Mouse (Mus musculus) liver, embryonic 12.5 days (tissue): ENCODE data around the gene Gm49373. TPM values are rescaled to one million over a fixed set of nuclear protein-coding genes. Genes with fewer than 3 reads are reported as not detected.

ENCODE experiments used
- ATAC-seq: fragments of 200-750 bp; cut with Nextera tagmentation; 2 replicates; pipeline ENCODE4 v1.8.0; 2017; ENCODE audit warnings: moderate number of reproducible peaks, mild to moderate bottlenecking, moderate library complexity
- H3K27ac ChIP-seq: fragments of 300-500 bp; sonication (generic); 2 replicates; pipeline ENCODE4 v1.5.1; 2016; ENCODE audit warnings: mild to moderate bottlenecking
- H3K27me3 ChIP-seq: fragments of 300-500 bp; sonication (generic); replicated peaks from 2 replicates; pipeline ENCODE4 v1.6.1; 2016; ENCODE audit warnings: mild to moderate bottlenecking, moderate library complexity
- H3K36me3 ChIP-seq: fragments of 300-500 bp; sonication (generic); 2 replicates; pipeline ENCODE4 v1.6.1; 2016; ENCODE audit warnings: mild to moderate bottlenecking, moderate library complexity
- H3K4me1 ChIP-seq: fragments of 300-500 bp; sonication (generic); 2 replicates; pipeline ENCODE4 v1.6.1; 2016
- H3K4me2 ChIP-seq: fragments of 300-500 bp; sonication (generic); 2 replicates; pipeline ENCODE4 v1.6.1; 2016; ENCODE audit warnings: mild to moderate bottlenecking, moderate library complexity
- H3K4me3 ChIP-seq: fragments of 300-500 bp; sonication (generic); 2 replicates; pipeline ENCODE4 v1.5.1; 2016; ENCODE audit warnings: mild to moderate bottlenecking, moderate library complexity
- H3K9ac ChIP-seq: fragments of 300-500 bp; sonication (generic); 2 replicates; pipeline ENCODE4 v1.6.1; 2016; ENCODE audit warnings: mild to moderate bottlenecking, moderate library complexity
- H3K9me3 ChIP-seq: fragments of 300-500 bp; sonication (generic); replicated peaks from 2 replicates; pipeline ENCODE4 v1.6.1; 2016; ENCODE audit warnings: mild to moderate bottlenecking, moderate library complexity
- WGBS: fragments of 180-500 bp; shearing (Covaris S2); methylation state at CpG from one replicate; pipeline ENCODE4 v1.1.7; 2016; ENCODE audit not compliant: insufficient replicate concordance; 5-methylcytosine and 5-hydroxymethylcytosine counted together
- polyA plus RNA-seq: library from polyadenylated mRNA; unstranded; fragments of >200 nt; fragmentation: Nextera tagmentation; extraction: Ambion mirVana; gene quantifications from 2 replicates; pipeline ENCODE4 v1.2.1, GENCODE M21; 2016

The Gm49373 gene
- polyA plus RNA-seq, 1 experiment from 2014 or later: 0.77 TPM

DNA sequence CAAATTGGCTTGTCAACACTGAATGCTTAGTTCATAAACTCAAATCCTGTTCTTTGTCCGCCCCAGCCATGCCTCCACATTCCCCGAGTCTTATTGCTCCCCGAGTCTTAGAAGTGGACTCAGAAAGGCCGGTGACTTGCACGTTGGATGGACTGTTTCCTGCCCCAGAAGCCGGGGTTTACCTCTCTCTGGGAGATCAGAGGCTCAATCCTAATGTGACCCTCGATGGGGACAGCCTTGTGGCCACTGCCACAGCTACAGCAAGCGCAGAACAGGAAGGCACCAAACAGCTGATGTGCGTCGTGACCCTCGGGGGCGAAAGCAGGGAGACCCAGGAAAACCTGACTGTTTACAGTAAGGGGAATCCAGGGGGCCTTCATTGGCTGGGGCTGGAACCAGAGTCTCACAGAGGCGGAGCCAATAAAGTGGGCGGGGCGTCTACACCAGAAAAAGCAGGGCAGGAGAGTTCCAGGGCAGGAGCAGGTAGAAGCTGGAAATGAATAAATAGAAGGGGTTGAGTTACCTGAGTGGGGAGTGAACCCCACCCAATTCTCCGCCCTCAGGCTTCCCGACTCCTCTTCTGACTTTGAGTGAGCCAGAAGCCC is 38.3 kb downstream of the Gm49373 start:
- H3K27me3 ChIP-seq: peaks cover 81% of the 10 kb centered on the region
- WGBS: 8% methylated on average over 17 of the region's 17 CpGs
- H3K27ac ChIP-seq: no peak overlapping the region
- H3K36me3 ChIP-seq: no peaks in the 10 kb centered on the region
- H3K4me1 ChIP-seq: peaks cover 86% of the 10 kb centered on the region
- ATAC-seq: no peak
- 0 out of 2 replicates have a peak overlapping the region, but pooled peaks have one; percentile 3 for H3K4me3 ChIP-seq
- H3K9me3 ChIP-seq: no peaks in the 10 kb centered on the region
- no peak overlapping the region for H3K9ac ChIP-seq
- H3K4me2 ChIP-seq: peak overlapping the region; percentile 20; the same call in 1 of the 2 replicates

DNA sequence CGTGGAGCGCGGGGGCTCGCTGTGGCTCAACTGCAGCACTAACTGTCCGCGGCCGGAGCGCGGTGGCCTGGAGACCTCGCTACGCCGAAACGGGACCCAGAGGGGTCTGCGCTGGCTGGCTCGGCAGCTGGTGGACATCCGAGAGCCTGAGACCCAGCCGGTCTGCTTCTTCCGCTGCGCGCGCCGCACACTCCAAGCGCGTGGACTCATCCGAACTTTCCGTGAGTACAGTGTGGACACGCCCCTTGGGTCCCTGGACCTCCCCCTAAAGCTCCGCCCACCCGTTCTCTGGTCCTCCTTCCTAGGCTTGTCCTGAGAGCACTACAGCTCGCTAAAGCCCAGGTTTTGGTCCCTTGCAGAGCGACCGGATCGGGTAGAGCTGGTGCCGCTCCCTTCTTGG is 39.8 kb downstream of the Gm49373 start:
- peak; percentile 51 for ATAC-seq
- under 1% methylated on average over 34 of the region's 34 CpGs for WGBS
- Histone ChIP-seq H3K27ac (no peak overlapping the region), H3K9me3 (no peaks in the 10 kb centered on the region), H3K4me3 (peak overlapping the region; percentile 74), H3K27me3 (peaks cover 66% of the 10 kb centered on the region), H3K9ac (peak overlapping the region; percentile 70), H3K36me3 (peaks cover under 1% of the 10 kb centered on the region; the same call in 1 of the 2 replicates), H3K4me1 (peaks cover 89% of the 10 kb centered on the region), H3K4me2 (peak overlapping the region; percentile 99)

DNA sequence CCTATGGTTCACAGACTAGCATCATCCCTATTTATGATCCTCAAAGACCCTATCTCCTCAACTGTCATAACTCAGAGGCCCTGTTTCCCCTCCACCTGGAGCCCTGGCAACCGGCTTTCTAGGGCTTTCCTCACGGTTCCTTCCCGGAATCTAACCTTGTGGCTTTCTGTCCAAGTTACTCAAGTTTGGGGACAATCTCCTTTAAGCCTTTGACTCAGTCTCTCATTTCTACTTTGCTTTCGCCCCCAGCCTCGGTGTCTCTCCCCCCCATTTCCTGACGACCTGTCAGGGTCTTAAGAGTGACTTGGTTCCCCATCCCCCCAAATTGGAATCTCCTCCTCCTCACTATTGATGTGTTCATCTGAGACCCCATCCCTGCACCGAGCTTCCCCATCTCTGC is 40.4 kb downstream of the Gm49373 start:
- WGBS: 3% methylated on average over 7 of the region's 7 CpGs
- peaks cover 90% of the 10 kb centered on the region for H3K4me1 ChIP-seq
- no peak overlapping the region for H3K27ac ChIP-seq

DNA sequence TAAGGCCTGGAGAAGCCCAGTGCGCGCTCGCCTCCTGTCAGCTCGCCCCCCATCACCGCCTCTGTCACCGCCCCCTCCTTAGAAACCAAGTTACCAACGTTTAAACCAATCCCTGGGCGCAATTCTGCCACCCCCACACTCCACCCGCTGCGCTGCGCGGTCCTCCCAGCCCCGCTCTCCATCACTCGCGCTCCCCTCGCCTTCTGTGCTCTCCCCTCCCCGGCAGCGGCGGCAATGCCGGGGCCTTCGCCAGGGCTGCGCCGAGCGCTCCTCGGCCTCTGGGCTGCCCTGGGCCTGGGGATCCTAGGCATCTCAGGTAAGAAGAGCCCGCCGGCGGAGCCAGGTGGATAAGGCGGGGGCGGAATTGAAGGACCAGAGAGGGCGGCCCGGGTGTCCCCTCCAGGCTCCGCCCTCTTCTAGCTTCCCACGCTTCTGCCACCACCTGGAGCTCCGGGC is 41.0 kb downstream of the Gm49373 start, which contains the start of gene Icam5:
Icam5 (plus strand) TSS at position 178 of the 456 bp plus-strand sequence.
- Histone ChIP-seq H3K9ac (peak within 1 kb of the TSS; percentile 70), H3K4me3 (peak within 1 kb of the TSS; percentile 74), H3K4me1 (peaks cover 90% of the 10 kb centered on the region), H3K27me3 (peaks cover 54% of the 10 kb centered on the region), H3K9me3 (no peaks in the 10 kb centered on the region), H3K4me2 (peak within 1 kb of the TSS; percentile 99), H3K27ac (peak within 1 kb of the TSS; percentile 99), H3K36me3 (peaks cover 12% of the 10 kb centered on the region)
- WGBS: under 1% methylated on average over 35 of the region's 35 CpGs
- ATAC-seq: no peak

More for the DNA sequence above, 40.4 kb downstream of the Gm49373 start:
- Histone ChIP-seq H3K27me3 (peaks cover 60% of the 10 kb centered on the region), H3K4me2 (peak overlapping the region; percentile 99), H3K9me3 (no peaks in the 10 kb centered on the region), H3K4me3 (peak overlapping the region; percentile 74), H3K36me3 (peaks cover 7% of the 10 kb centered on the region; the same call in 1 of the 2 replicates), H3K9ac (peak overlapping the region; percentile 70)
- no peak for ATAC-seq

DNA sequence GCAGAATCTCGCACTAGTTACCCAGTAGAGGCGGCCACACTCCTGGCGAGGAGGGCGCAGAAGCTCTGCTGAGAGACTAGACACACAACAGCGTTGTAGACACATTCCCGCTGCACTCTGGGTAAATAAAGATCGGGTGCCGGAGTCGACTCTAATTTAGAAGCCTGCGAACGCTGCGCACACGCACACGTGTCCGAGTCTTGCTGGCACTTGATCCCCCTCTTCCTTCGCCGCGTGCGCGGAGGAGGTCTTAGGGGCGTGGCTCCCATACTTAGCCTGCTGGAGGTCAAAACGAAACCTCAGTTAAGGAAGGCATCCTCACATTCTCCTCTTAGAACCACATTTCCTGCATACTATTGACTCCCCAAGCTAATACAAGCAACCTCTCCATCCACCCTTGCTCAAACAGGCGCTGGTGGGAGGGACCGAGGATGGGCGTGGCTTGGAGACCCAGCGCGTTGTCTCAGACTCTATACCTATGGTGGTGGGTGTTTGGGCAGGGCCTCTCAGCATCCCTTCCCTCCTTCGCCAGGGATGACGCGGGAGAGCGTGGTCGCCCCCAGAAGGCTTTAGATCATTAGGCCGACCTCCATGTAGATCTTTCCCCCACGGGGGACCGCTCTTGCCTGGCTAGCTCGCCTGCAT is 41.5 kb downstream of the Gm49373 start:
- Histone ChIP-seq H3K4me1 (peaks cover 90% of the 10 kb centered on the region), H3K27me3 (peaks cover 49% of the 10 kb centered on the region), H3K4me3 (peak overlapping the region; percentile 74), H3K27ac (peak overlapping the region; percentile 99), H3K36me3 (peaks cover 15% of the 10 kb centered on the region), H3K4me2 (peak overlapping the region; percentile 99), H3K9me3 (no peaks in the 10 kb centered on the region), H3K9ac (peak overlapping the region; percentile 70)
- WGBS: under 1% methylated on average over 36 of the region's 36 CpGs
- no peak for ATAC-seq

DNA sequence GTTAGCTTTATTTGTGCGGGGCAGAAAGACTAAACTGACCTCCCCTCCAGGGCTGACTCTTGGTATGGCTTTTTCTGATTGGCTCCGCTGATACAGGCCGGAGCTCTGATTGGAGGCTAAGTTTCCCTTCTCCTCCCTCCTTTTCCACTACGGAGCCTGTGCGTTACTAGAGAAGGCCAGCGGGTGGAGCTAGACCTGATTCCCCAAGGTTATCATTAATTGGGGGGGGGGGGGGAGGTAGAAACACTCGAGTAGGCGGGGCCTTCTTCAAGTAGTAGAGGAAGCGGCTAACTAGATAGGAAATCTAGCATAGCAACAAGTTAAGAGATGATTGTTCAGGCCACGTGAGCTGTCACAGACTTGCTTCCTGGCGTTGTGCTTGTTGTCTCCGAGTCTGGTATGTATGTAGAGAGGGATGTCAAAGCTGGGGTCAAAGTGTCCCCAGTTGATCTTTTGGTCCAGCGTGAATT is 42.1 kb downstream of the Gm49373 start:
- peak overlapping the region; percentile 99 for H3K4me2 ChIP-seq
- peak; percentile 66 for ATAC-seq
- peak overlapping the region; percentile 74 for H3K4me3 ChIP-seq
- H3K27ac ChIP-seq: peak overlapping the region; percentile 99
- peaks cover 18% of the 10 kb centered on the region for H3K36me3 ChIP-seq
- peak overlapping the region; percentile 86 for H3K9ac ChIP-seq
- H3K9me3 ChIP-seq: no peaks in the 10 kb centered on the region
- H3K4me1 ChIP-seq: peaks cover 90% of the 10 kb centered on the region
- under 1% methylated on average over 13 of the region's 13 CpGs for WGBS
- peaks cover 43% of the 10 kb centered on the region for H3K27me3 ChIP-seq

DNA sequence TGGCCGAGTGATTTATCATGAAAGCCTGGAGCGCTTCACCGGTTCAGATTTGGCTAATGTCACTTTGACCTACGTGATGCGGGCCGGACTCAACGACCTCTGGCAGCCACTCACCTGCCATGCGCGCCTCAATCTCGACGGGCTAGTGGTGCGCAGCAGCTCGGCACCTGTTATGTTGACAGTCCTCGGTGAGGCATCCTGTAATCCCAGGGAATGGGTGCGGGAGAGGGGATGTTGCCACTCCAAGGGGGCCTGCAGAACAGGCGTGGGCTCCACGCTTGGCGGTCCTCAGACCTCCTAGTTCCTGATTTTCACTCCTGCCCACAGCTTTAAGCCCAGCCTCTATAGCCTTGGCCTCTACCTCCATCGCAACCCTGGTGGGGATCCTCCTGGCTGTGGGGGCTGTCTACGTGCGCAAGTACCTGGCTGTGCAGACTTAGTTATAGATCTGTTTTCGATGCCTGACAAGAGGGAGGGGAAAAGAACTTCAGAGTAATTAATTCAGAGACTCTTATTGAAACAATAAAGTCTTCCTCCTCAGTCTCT is 42.8 kb downstream of the Gm49373 start:
- 12% methylated on average over 22 of the region's 22 CpGs for WGBS
- peaks cover 25% of the 10 kb centered on the region for H3K36me3 ChIP-seq
- H3K9me3 ChIP-seq: no peaks in the 10 kb centered on the region
- peaks cover 40% of the 10 kb centered on the region for H3K27me3 ChIP-seq
- H3K4me1 ChIP-seq: peaks cover 88% of the 10 kb centered on the region
- no peak for ATAC-seq
- peak overlapping the region; percentile 74 for H3K4me3 ChIP-seq
- H3K4me2 ChIP-seq: peak overlapping the region; percentile 99
- H3K27ac ChIP-seq: peak overlapping the region; percentile 99
- H3K9ac ChIP-seq: peak overlapping the region; percentile 86

DNA sequence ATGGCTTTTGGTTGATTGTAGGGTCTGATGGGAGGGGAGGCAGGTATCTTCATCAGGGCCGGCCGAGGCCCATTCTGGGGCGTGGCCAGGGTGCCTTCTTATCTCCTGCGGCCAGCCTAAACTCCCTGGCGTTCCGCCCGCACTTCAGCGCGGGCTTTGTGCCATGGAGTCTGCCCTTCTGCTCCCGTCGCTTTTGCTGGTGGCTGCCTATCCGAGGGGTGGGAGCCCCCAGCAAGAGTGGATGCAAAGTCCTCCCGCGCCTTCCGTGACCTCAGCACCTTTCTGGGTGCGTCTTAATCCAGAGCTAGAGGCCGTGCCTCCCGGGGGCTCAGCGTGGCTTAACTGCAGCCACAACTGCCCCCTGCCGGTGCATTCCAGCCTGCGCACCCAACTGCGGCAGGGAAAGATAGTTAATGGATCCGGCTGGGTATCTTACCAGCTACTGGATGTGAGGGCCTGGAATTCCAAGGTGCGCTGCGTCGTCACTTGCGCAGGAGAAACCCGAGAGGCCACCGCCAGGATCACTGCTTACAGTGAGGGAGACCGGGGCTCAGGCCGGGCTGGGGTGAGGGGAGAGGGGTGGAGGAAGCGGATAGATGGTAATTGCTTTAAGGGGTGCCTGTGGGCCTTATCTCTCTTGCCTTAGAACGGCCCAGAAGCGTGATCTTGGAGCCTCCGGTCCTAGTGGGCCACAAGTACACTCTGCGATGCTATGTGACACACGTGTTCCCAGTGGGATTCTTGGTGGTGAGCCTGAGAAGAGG is 43.4 kb downstream of the Gm49373 start, which contains the start of gene Icam4:
Icam4 (plus strand) TSS at position 83 of the 764 bp plus-strand sequence.
- Histone ChIP-seq H3K9ac (peak within 1 kb of the TSS; percentile 86), H3K4me3 (peak within 1 kb of the TSS; percentile 74), H3K27me3 (peaks cover 33% of the 10 kb centered on the region), H3K9me3 (no peaks in the 10 kb centered on the region), H3K4me1 (peaks cover 82% of the 10 kb centered on the region), H3K36me3 (peaks cover 25% of the 10 kb centered on the region), H3K27ac (peak within 1 kb of the TSS; percentile 99), H3K4me2 (peak within 1 kb of the TSS; percentile 99)
- peak; percentile 83 for ATAC-seq
- under 1% methylated on average over 37 of the region's 37 CpGs for WGBS

DNA sequence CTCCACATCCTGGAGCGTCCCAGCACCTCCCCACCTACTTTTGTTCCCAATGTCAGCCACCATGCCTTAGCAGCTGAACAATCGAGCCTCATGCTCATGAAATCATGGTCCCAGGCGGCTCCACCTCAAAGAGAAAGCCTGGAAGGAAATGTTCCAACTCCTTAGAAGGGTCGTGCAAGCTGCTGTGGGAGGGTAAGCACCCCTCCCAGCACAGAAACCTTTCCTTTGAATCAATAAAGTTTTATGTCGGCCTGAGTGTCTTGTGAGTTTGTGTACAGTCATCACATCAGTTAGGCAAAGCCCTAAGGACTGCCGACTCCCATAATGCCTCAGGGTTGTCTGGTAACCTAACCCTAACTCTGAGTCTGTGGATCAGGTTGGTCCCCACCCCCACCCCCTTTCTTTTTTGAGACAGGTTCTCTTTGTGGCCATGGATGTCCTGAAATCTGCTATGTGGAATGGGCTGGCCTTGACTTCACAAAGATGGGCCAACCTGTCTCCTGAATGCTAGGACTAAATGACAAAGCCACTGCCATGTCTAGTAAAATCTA is 44.3 kb downstream of the Gm49373 start:
- 50% methylated on average over 6 of the region's 6 CpGs for WGBS
- peak overlapping the region; percentile 99 for H3K4me2 ChIP-seq
- H3K4me1 ChIP-seq: peaks cover 76% of the 10 kb centered on the region
- peak overlapping the region; percentile 99 for H3K27ac ChIP-seq
- H3K36me3 ChIP-seq: peaks cover 25% of the 10 kb centered on the region
- peaks cover 25% of the 10 kb centered on the region for H3K27me3 ChIP-seq
- H3K9ac ChIP-seq: peak overlapping the region; percentile 86
- no peak for ATAC-seq
- H3K4me3 ChIP-seq: peak overlapping the region; percentile 74
- H3K9me3 ChIP-seq: no peaks in the 10 kb centered on the region

DNA sequence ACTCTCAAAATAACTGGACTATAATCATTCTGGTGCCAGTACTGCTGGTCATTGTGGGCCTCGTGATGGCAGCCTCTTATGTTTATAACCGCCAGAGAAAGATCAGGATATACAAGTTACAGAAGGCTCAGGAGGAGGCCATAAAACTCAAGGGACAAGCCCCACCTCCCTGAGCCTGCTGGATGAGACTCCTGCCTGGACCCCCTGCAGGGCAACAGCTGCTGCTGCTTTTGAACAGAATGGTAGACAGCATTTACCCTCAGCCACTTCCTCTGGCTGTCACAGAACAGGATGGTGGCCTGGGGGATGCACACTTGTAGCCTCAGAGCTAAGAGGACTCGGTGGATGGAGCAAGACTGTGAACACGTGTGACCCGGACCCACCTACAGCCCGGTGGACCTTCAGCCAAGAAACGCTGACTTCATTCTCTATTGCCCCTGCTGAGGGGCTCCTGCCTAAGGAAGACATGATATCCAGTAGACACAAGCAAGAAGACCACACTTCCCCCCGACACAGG is 45.1 kb downstream of the Gm49373 start:
- peaks cover 25% of the 10 kb centered on the region for H3K36me3 ChIP-seq
- peak overlapping the region; percentile 86; the same call in 1 of the 2 replicates for H3K9ac ChIP-seq
- 67% methylated on average over 8 of the region's 8 CpGs for WGBS
- H3K4me3 ChIP-seq: no peak overlapping the region
- no peak for ATAC-seq
- peak overlapping the region; percentile 99 for H3K27ac ChIP-seq
- peaks cover 17% of the 10 kb centered on the region for H3K27me3 ChIP-seq
- H3K4me1 ChIP-seq: peaks cover 68% of the 10 kb centered on the region
- no peaks in the 10 kb centered on the region for H3K9me3 ChIP-seq
- H3K4me2 ChIP-seq: no peak overlapping the region; the same call in 1 of the 2 replicates

DNA sequence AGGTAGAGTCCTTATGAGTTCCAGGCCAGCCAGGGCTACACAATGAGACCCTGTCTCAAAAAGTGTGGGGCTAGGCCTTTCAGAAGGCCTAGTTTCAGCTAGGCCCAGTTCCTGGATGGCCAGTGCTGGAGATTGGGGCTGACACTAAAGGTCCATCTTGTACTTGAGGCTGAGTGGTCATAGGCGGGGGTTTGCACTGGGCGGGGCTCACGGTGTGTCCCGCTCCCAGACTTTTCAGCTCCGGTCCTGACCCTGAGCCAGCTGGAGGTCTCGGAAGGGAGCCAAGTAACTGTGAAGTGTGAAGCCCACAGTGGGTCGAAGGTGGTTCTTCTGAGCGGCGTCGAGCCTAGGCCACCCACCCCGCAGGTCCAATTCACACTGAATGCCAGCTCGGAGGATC is 46.0 kb downstream of the Gm49373 start:
- no peaks in the 10 kb centered on the region for H3K9me3 ChIP-seq
- H3K4me1 ChIP-seq: peaks cover 58% of the 10 kb centered on the region
- no peak overlapping the region for H3K4me2 ChIP-seq
- no peak for ATAC-seq
- no peak overlapping the region for H3K4me3 ChIP-seq
- peaks cover 7% of the 10 kb centered on the region for H3K27me3 ChIP-seq
- no peak overlapping the region for H3K9ac ChIP-seq
- H3K27ac ChIP-seq: peak overlapping the region; percentile 99
- H3K36me3 ChIP-seq: peaks cover 25% of the 10 kb centered on the region
- 82% methylated on average over 12 of the region's 12 CpGs for WGBS
